Mouse (Mus musculus): Measurements from ENCODE around the gene Trim38. TPM values are rescaled to one million over a fixed set of nuclear protein-coding genes. Genes with fewer than 3 reads are reported as not detected.

The Trim38 gene
- polyA plus RNA-seq, 1 experiment from 2014 or later = not detected

DNA sequence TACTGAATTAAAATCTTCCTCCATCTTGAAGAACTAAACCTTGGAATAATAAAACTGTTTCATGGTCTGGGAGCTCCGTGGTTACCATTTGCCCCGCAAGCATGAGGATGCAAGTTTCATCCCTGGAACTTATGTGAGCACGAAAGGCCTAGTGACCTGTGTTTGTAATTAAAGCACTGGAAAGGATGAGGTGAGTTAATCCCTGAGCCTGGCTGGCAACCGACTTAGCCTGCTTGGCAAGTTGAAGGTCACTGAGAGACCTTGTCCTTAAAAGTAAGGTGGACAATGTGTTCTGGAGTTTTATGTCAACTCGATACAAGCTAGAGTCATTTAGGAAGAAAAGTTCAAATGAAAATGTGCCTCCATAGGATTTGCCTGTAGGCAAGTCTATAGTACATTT lies 65.1 kb downstream of the Trim38 start:
- no peak for DNase-seq (ENCODE audit: low spot score)

DNA sequence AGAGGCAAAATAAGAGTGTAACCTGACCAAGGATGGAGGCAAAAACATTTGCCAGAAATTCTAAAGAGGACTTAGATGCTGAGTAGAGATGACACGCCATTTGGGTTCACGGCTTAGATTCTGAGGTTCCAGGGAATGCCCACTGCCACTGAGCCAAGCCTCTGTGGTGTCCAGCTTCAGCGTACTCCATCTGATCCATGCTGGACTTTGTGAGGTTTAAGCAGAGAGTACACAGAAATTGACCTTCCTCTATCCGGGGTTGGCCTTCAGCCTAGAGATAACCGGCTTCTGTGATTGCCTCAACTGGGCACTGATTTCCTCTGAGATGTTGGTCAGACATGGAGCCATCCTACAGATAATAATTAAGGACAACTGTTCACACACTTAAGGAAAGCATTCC lies 66.9 kb downstream of the Trim38 start:
- no peak for DNase-seq (ENCODE audit: low spot score)

GRCm38 (mm10) chr13:23839308-23839707 lies 69.6 kb downstream of the Trim38 start, which contains the start of gene Slc17a3:
Gene Slc17a3, plus strand, starts transcription at chr13:23839434.
- DNase-seq (ENCODE audit: low spot score) = no peak

Small RNA genes within 50 kb of the gene (microRNA-seq; reads per million reads assigned to microRNA genes)
- gene Gm44314 (ENCODE audit: borderline number of aligned reads) = not detected
- gene Gm44484 (ENCODE audit: borderline number of aligned reads) = not detected

Other genes starting within 250 kb of the Trim38 start
- gene Hist1h4h, start 238.9 kb upstream of the Trim38 start, polyA plus RNA-seq (2015; fragmentation: Nextera tagmentation; extraction: Ambion mirVana) = 24.2 and 31.5 TPM in 2 replicates
- 32.3 and 49.5 TPM in 2 replicates for gene Hist1h2af, start 236.0 kb upstream of the Trim38 start, polyA plus RNA-seq (2015; fragmentation: Nextera tagmentation; extraction: Ambion mirVana)
- gene Hist1h3g, start 234.5 kb upstream of the Trim38 start, polyA plus RNA-seq (2015; fragmentation: Nextera tagmentation; extraction: Ambion mirVana) = 27.6 and 43.7 TPM in 2 replicates
- 1.6 and 1.9 TPM in 2 replicates for gene Hist1h2bh, start 226.5 kb upstream of the Trim38 start, polyA plus RNA-seq (2015; fragmentation: Nextera tagmentation; extraction: Ambion mirVana)
- gene Hist1h3f, start 225.9 kb upstream of the Trim38 start, polyA plus RNA-seq (2015; fragmentation: Nextera tagmentation; extraction: Ambion mirVana) = 4.8 and 9.0 TPM in 2 replicates
- 8.9 and 17.7 TPM in 2 replicates for gene Hist1h4f, start 218.3 kb upstream of the Trim38 start, polyA plus RNA-seq (2015; fragmentation: Nextera tagmentation; extraction: Ambion mirVana)
- 1.1 and 1.3 TPM in 2 replicates for gene Hist1h1d, start 216.7 kb upstream of the Trim38 start, polyA plus RNA-seq (2015; fragmentation: Nextera tagmentation; extraction: Ambion mirVana)
- 16.5 and 20.8 TPM in 2 replicates for gene Hist1h3e, start 207.5 kb upstream of the Trim38 start, polyA plus RNA-seq (2015; fragmentation: Nextera tagmentation; extraction: Ambion mirVana)
- 198 and 214 TPM in 2 replicates for gene Hist1h2ae, start 198.7 kb upstream of the Trim38 start, polyA plus RNA-seq (2015; fragmentation: Nextera tagmentation; extraction: Ambion mirVana)
- gene Hist1h2bg, start 198.5 kb upstream of the Trim38 start, polyA plus RNA-seq (2015; fragmentation: Nextera tagmentation; extraction: Ambion mirVana) = 32.3 and 46.0 TPM in 2 replicates
- 22.7 and 39.0 TPM in 2 replicates for gene Hist1h2bf, start 195.7 kb upstream of the Trim38 start, polyA plus RNA-seq (2015; fragmentation: Nextera tagmentation; extraction: Ambion mirVana)
- 7.2 and 11.3 TPM in 2 replicates for gene Hist1h2ad, start 195.5 kb upstream of the Trim38 start, polyA plus RNA-seq (2015; fragmentation: Nextera tagmentation; extraction: Ambion mirVana)
- 9.4 and 13.3 TPM in 2 replicates for gene Hist1h3d, start 194.2 kb upstream of the Trim38 start, polyA plus RNA-seq (2015; fragmentation: Nextera tagmentation; extraction: Ambion mirVana)
- 273 and 292 TPM in 2 replicates for gene Hist1h4d, start 188.3 kb upstream of the Trim38 start, polyA plus RNA-seq (2015; fragmentation: Nextera tagmentation; extraction: Ambion mirVana)
- 1.5 and 2.5 TPM in 2 replicates for gene Hist1h2be, start 148.8 kb upstream of the Trim38 start, polyA plus RNA-seq (2015; fragmentation: Nextera tagmentation; extraction: Ambion mirVana)
- gene Hist1h1e, start 147.4 kb upstream of the Trim38 start, polyA plus RNA-seq (2015; fragmentation: Nextera tagmentation; extraction: Ambion mirVana) = 33.4 and 35.1 TPM in 2 replicates
- gene Hist1h2ac, start 86.0 kb upstream of the Trim38 start, polyA plus RNA-seq (2015; fragmentation: Nextera tagmentation; extraction: Ambion mirVana) = 1.6 and 2.0 TPM in 2 replicates
- gene Hist1h2bc, start 85.7 kb upstream of the Trim38 start, polyA plus RNA-seq (2015; fragmentation: Nextera tagmentation; extraction: Ambion mirVana) = 61.5 and 62.8 TPM in 2 replicates
- gene Hist1h1t, start 74.1 kb upstream of the Trim38 start, polyA plus RNA-seq (2015; fragmentation: Nextera tagmentation; extraction: Ambion mirVana) = not detected in 2 replicates
- gene Hist1h4c, start 71.5 kb upstream of the Trim38 start, polyA plus RNA-seq (2015; fragmentation: Nextera tagmentation; extraction: Ambion mirVana) = 22.4 and 29.5 TPM in 2 replicates
- gene Hfe, start 59.1 kb upstream of the Trim38 start, polyA plus RNA-seq (2015; fragmentation: Nextera tagmentation; extraction: Ambion mirVana) = 9.4 and 9.7 TPM in 2 replicates
- 37.5 and 44.7 TPM in 2 replicates for gene Hist1h1c, start 31.1 kb upstream of the Trim38 start, polyA plus RNA-seq (2015; fragmentation: Nextera tagmentation; extraction: Ambion mirVana)
- gene Hist1h3c, start 24.3 kb upstream of the Trim38 start, polyA plus RNA-seq (2015; fragmentation: Nextera tagmentation; extraction: Ambion mirVana) = 32.0 and 33.1 TPM in 2 replicates
- gene Hist1h2bb, start 23.2 kb upstream of the Trim38 start, polyA plus RNA-seq (2015; fragmentation: Nextera tagmentation; extraction: Ambion mirVana) = 10.8 and 12.6 TPM in 2 replicates
- gene Hist1h2ab, start 18.8 kb upstream of the Trim38 start, polyA plus RNA-seq (2015; fragmentation: Nextera tagmentation; extraction: Ambion mirVana) = 144 and 155 TPM in 2 replicates
- 45.8 and 78.0 TPM in 2 replicates for gene Hist1h3b, start 17.6 kb upstream of the Trim38 start, polyA plus RNA-seq (2015; fragmentation: Nextera tagmentation; extraction: Ambion mirVana)
- gene Hist1h4b, start 12.9 kb upstream of the Trim38 start, polyA plus RNA-seq (2015; fragmentation: Nextera tagmentation; extraction: Ambion mirVana) = 15.5 and 15.6 TPM in 2 replicates
- gene Hist1h4a, start 8.7 kb upstream of the Trim38 start, polyA plus RNA-seq (2015; fragmentation: Nextera tagmentation; extraction: Ambion mirVana) = 1.4 and 3.5 TPM in 2 replicates
- 42.0 and 56.6 TPM in 2 replicates for gene Hist1h3a, start 7.5 kb upstream of the Trim38 start, polyA plus RNA-seq (2015; fragmentation: Nextera tagmentation; extraction: Ambion mirVana)
- gene Hist1h1a, start 6.2 kb upstream of the Trim38 start, polyA plus RNA-seq (2015; fragmentation: Nextera tagmentation; extraction: Ambion mirVana) = 15.8 and 27.4 TPM in 2 replicates
- gene Slc17a2, start 37.1 kb downstream of the Trim38 start, polyA plus RNA-seq (2015; fragmentation: Nextera tagmentation; extraction: Ambion mirVana) = 0.04 TPM in 1 of 2 replicates, not detected in the other
- gene Slc17a3, start 69.5 kb downstream of the Trim38 start, polyA plus RNA-seq (2015; fragmentation: Nextera tagmentation; extraction: Ambion mirVana) = not detected in 2 replicates
- 0.09 and 0.13 TPM in 2 replicates for gene Slc17a1, start 97.8 kb downstream of the Trim38 start, polyA plus RNA-seq (2015; fragmentation: Nextera tagmentation; extraction: Ambion mirVana)
- 0.10 and 0.23 TPM in 2 replicates for gene Slc17a4, start 145.1 kb downstream of the Trim38 start, polyA plus RNA-seq (2015; fragmentation: Nextera tagmentation; extraction: Ambion mirVana)
- gene Hist1h2ba, start 164.2 kb downstream of the Trim38 start, polyA plus RNA-seq (2015; fragmentation: Nextera tagmentation; extraction: Ambion mirVana) = not detected in 2 replicates
- gene Hist1h2aa, start 164.5 kb downstream of the Trim38 start, polyA plus RNA-seq (2015; fragmentation: Nextera tagmentation; extraction: Ambion mirVana) = not detected in 2 replicates
- gene Scgn, start 221.3 kb downstream of the Trim38 start, polyA plus RNA-seq (2015; fragmentation: Nextera tagmentation; extraction: Ambion mirVana) = 0.44 and 0.50 TPM in 2 replicates

All from thymus, postnatal 0 days (tissue).